Mouse (Mus musculus): Measurements from ENCODE around the gene Lcn8. TPM values are rescaled to one million over a fixed set of nuclear protein-coding genes. Genes with fewer than 3 reads are reported as not detected.

Gene Lcn8
- polyA plus RNA-seq (2014; fragmentation: Illumina TruSeq; extraction: RNeasy Lipid Tissue Mini Kit (QIAGEN cat#74804); ENCODE audit: low read depth, low replicate concordance), result not detected

DNA sequence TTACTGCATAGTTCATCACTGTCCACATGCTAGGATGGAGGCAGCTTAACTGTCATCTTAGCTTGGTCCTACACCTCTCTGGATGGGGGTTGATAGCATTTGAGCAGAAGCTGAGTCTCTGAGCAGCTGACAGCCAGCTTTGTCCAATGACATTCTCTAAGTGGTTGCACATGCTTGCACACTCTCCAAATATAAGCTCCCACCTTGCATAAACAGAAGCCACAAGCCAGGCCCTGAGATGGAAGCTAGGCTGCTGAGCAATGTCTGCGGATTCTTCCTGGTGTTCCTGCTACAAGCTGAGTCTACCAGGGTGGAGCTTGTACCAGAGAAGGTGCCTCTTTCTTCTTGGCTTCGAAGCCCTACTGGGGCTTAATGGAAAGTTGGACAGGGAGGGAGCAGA lies at the start of gene Lcn8:
TSS of gene Lcn8 (plus strand) at position 219 of the 400 bp plus-strand sequence.

DNA sequence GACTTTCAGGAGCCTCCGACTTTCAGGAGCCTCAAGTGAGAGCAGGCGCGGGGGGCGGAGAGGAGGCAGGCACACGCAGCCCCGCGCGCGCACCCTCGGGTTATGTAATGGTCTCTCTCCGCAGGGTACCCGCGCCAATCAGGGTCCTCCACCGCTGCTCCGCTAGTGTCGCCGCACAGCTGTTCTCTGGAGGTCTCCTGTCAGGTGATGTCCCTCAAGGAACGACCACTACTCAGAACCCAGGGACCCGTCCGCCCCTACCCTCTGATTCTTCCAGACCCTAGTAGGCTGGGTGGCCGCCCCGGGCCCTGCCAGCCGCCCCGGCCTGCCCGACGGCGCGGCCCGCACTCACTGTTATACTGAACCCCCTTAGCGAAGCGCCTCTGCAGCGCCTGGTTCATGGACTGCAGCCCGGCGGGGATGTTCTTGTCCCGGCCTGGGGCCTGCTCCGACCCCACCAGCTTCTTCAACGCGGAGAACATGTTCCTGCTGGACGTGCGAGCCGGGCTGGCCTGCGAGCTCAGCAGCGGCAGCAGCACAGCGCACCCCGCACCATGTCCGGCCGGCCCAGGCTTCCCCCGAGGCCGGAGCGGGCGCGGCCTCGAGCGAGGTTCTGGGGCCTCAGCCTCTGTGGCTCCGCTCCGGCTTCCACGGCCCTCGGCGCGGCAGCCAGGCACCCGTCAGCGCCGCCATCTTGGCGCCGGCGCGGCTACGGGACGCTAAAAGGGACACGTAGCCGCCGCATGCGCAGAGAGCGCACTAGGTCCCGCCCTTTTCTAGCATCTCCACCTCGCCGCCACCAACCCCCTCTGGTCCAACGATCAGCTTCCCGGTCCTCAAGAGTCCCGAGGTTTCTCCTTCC lies 44.9 kb upstream of the Lcn8 start, which contains the start of gene Rabl6:
TSS of gene Rabl6 (minus strand) at position 761 of the 862 bp plus-strand sequence.

DNA sequence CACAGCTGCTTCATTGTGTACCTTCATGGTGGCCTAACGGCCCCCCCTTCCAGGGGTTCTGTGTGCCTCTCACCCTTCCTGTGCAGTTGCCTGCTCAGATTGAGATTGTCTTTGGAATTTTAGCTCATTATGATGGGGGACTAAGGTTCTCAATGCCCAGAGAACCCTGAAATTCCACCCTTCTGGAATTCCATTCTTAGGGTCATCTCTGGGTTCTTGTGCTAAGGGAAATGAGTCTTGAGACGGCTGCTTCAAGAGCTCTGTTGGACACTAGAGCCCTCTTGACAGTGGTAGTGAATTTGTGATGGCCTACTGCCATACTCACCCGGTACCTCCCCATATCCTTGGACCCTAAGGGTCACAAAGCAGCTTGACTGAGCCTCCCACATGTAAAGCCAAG lies 35.3 kb upstream of the Lcn8 start, which contains the start of gene Ccdc183:
TSS of gene Ccdc183 (minus strand) at position 101 of the 400 bp plus-strand sequence.

DNA sequence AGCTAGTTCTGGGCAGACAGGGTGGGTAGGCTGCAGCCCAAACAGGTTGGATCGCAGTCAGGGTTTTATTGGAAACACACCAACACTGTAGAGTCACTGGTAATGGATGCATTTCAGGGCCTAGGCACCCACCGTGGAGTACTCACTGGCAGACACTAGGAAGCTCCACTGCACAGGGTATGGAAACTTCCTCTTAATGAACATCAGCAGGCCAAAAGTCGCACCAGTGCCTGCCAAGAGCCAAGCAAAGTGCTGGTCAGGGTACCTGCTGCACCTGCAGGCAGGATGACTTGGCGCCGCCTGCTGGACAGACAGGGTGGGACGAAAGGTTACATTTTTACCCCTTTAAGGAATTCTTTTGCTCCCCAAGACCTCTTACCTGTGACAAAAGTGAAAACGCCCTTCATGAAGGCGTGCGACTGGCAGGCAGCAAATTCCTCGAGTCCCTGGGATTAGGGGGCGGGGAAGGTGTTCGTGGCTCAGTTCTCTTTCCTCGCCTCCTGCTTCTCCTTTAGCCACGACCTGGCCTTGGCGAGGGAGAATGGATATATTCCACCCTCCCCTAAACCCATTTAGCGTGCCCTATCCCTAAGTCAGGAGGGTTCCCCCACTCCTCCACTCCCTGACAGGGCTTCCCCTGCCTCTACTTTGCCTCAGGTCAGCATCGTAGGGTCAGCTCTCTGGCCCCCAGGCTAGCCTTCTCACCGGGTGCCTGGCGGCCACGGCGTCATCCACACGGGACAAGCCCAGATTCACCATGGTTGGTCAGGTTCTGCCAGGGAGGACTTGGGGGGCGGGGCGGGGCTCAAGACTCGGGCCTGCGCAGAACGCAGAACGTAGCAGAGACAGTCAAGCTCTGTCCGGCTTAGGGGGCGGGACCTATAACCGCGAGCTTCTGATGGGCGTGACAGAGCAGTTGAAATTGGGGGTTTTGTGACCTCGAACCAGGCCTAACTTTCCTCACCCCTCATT lies 31.4 kb upstream of the Lcn8 start, which contains the start of gene Tmem141:
TSS of gene Tmem141 (minus strand) at position 777 of the 972 bp plus-strand sequence.

DNA sequence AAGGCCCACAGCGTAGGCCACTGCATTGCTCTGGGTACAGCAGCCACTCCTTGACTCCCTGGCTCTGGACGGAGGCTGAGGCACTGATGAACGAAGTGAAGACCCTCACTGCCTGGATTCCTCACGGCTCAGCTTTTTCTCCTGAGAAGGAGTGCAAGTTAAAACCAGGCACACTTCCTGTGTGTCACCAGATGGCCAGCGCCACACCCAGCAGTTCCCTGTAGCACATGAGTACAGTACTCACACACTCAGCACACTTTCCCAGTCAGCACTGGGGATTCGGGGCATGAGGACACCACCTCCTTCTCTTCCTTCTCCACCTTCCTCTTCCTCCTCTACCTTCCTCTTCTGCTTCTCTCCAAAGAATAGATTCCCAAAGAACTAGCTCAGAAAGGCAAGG lies 25.1 kb upstream of the Lcn8 start, which contains the start of gene Fcna:
TSS of gene Fcna (minus strand) at position 220 of the 400 bp plus-strand sequence.

DNA sequence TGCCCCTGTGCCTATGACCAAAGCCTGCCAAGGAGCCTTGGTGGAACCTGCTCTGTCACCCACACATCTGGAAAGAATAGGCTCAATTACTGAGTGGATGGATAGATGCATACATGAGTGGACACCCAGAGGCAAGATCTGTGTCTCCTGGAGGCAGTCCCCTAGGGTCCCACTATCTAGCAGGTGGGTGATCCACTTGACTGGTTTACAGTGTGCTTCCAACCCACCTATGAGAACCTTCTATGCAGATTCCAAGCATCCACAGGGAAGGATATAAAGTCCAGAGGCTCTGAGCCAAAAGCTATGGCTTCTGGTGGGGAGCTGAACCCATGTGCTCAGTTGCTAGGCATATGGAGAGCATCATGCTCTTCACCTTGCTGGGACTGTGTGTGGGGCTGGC lies 4.7 kb downstream of the Lcn8 start, which contains the start of gene Lcn5:
TSS of gene Lcn5 (plus strand) at position 301 of the 400 bp plus-strand sequence.

DNA sequence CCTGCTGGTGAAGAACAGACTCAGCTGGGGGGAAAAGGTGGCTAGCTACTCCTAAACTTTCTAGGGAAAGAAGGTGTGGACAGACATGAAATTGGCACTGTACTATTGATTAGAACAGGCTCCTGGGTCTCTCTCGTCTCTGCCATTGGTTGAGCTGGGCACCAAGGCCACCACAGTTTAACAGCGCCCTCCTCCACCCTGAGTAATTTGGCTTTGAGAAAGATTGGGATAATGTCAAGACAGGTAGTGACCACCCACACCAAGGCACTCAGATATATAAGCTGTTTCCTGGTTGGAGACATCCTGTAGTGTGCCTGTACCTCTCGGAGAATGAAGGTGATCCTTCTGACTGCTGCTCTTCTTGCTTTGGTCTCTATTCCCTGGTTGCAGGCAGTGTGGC lies 23.6 kb downstream of the Lcn8 start, which contains the start of gene Lcn6:
TSS of gene Lcn6 (plus strand) at position 301 of the 400 bp plus-strand sequence.

DNA sequence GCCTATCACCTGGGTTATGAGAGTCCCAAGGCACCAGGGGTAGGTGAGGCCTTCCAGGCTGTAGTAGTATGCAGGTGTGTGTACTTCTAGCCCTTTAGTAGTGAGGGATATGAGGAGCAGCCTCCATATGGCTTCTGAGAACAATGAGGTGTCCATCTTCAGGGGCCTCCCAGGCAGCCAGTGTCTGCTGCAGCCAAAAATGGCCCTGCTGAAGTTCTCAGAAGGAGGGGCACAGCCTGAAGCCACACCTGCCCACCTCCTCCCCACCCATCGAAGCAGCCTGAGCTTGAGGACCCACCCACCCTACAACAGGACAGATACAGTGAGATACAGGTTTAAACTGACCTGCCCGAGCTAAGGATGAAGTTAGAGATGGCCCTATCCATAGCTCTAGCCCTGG lies 29.5 kb downstream of the Lcn8 start, which contains the start of gene Lcn10:
TSS of gene Lcn10 (plus strand) at position 301 of the 400 bp plus-strand sequence.

DNA sequence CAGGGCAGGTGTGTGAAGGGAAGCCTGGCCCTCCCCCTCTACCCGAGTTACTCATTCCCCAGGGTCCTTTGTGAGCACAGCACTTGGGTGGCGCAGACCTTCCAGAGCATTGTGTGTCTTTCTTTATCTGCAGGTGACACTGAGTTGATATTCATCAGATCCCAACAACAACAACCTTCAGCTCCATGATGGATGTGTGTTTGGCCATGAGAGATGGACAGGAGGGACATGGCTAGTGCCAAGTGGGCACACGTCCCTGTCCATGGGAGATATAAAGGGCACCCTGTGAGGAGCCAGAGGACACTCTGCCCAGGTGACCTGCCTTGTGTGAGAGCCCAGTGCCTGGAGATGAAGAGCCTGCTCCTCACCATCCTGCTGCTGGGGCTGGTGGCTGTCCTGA lies 46.8 kb downstream of the Lcn8 start, which contains the start of gene Obp2a:
TSS of gene Obp2a (plus strand) at position 301 of the 400 bp plus-strand sequence.

Other genes with a start within 250 kb of the Lcn8 start
- gene Fut7, start 229.9 kb upstream of the Lcn8 start, polyA plus RNA-seq (2014; fragmentation: Illumina TruSeq; extraction: RNeasy Lipid Tissue Mini Kit (QIAGEN cat#74804); ENCODE audit: low read depth, low replicate concordance), result not detected
- gene Abca2, start 224.4 kb upstream of the Lcn8 start, polyA plus RNA-seq (2014; fragmentation: Illumina TruSeq; extraction: RNeasy Lipid Tissue Mini Kit (QIAGEN cat#74804); ENCODE audit: low read depth, low replicate concordance), result 0.34 TPM
- gene Clic3, start 196.3 kb upstream of the Lcn8 start, polyA plus RNA-seq (2014; fragmentation: Illumina TruSeq; extraction: RNeasy Lipid Tissue Mini Kit (QIAGEN cat#74804); ENCODE audit: low read depth, low replicate concordance), result not detected
- 2.9 TPM for gene Paxx, start 192.0 kb upstream of the Lcn8 start, polyA plus RNA-seq (2014; fragmentation: Illumina TruSeq; extraction: RNeasy Lipid Tissue Mini Kit (QIAGEN cat#74804); ENCODE audit: low read depth, low replicate concordance)
- gene Ptgds, start 183.1 kb upstream of the Lcn8 start, polyA plus RNA-seq (2014; fragmentation: Illumina TruSeq; extraction: RNeasy Lipid Tissue Mini Kit (QIAGEN cat#74804); ENCODE audit: low read depth, low replicate concordance), result 27.8 TPM
- gene Lcn12, start 159.2 kb upstream of the Lcn8 start, polyA plus RNA-seq (2014; fragmentation: Illumina TruSeq; extraction: RNeasy Lipid Tissue Mini Kit (QIAGEN cat#74804); ENCODE audit: low read depth, low replicate concordance), result not detected
- gene Fbxw5, start 152.4 kb upstream of the Lcn8 start, polyA plus RNA-seq (2014; fragmentation: Illumina TruSeq; extraction: RNeasy Lipid Tissue Mini Kit (QIAGEN cat#74804); ENCODE audit: low read depth, low replicate concordance), result 6.6 TPM
- gene C8g, start 151.4 kb upstream of the Lcn8 start, polyA plus RNA-seq (2014; fragmentation: Illumina TruSeq; extraction: RNeasy Lipid Tissue Mini Kit (QIAGEN cat#74804); ENCODE audit: low read depth, low replicate concordance), result 7.9 TPM
- 1.1 TPM for gene Traf2, start 106.2 kb upstream of the Lcn8 start, polyA plus RNA-seq (2014; fragmentation: Illumina TruSeq; extraction: RNeasy Lipid Tissue Mini Kit (QIAGEN cat#74804); ENCODE audit: low read depth, low replicate concordance)
- gene Edf1, start 95.3 kb upstream of the Lcn8 start, polyA plus RNA-seq (2014; fragmentation: Illumina TruSeq; extraction: RNeasy Lipid Tissue Mini Kit (QIAGEN cat#74804); ENCODE audit: low read depth, low replicate concordance), result 3.7 TPM
- gene Mamdc4, start 78.3 kb upstream of the Lcn8 start, polyA plus RNA-seq (2014; fragmentation: Illumina TruSeq; extraction: RNeasy Lipid Tissue Mini Kit (QIAGEN cat#74804); ENCODE audit: low read depth, low replicate concordance), result 1.2 TPM
- gene Phpt1, start 77.9 kb upstream of the Lcn8 start, polyA plus RNA-seq (2014; fragmentation: Illumina TruSeq; extraction: RNeasy Lipid Tissue Mini Kit (QIAGEN cat#74804); ENCODE audit: low read depth, low replicate concordance), result 3.4 TPM
- gene Ajm1, start 71.4 kb upstream of the Lcn8 start, polyA plus RNA-seq (2014; fragmentation: Illumina TruSeq; extraction: RNeasy Lipid Tissue Mini Kit (QIAGEN cat#74804); ENCODE audit: low read depth, low replicate concordance), result not detected
- gene Rabl6, start 44.6 kb upstream of the Lcn8 start, polyA plus RNA-seq (2014; fragmentation: Illumina TruSeq; extraction: RNeasy Lipid Tissue Mini Kit (QIAGEN cat#74804); ENCODE audit: low read depth, low replicate concordance), result 25.0 TPM
- gene Ccdc183, start 35.4 kb upstream of the Lcn8 start, polyA plus RNA-seq (2014; fragmentation: Illumina TruSeq; extraction: RNeasy Lipid Tissue Mini Kit (QIAGEN cat#74804); ENCODE audit: low read depth, low replicate concordance), result 88.5 TPM
- 2.3 TPM for gene Tmem141, start 31.1 kb upstream of the Lcn8 start, polyA plus RNA-seq (2014; fragmentation: Illumina TruSeq; extraction: RNeasy Lipid Tissue Mini Kit (QIAGEN cat#74804); ENCODE audit: low read depth, low replicate concordance)
- not detected for gene Fcna, start 25.1 kb upstream of the Lcn8 start, polyA plus RNA-seq (2014; fragmentation: Illumina TruSeq; extraction: RNeasy Lipid Tissue Mini Kit (QIAGEN cat#74804); ENCODE audit: low read depth, low replicate concordance)
- gene Lcn5, start 4.8 kb downstream of the Lcn8 start, polyA plus RNA-seq (2014; fragmentation: Illumina TruSeq; extraction: RNeasy Lipid Tissue Mini Kit (QIAGEN cat#74804); ENCODE audit: low read depth, low replicate concordance), result not detected
- gene Lcn6, start 23.7 kb downstream of the Lcn8 start, polyA plus RNA-seq (2014; fragmentation: Illumina TruSeq; extraction: RNeasy Lipid Tissue Mini Kit (QIAGEN cat#74804); ENCODE audit: low read depth, low replicate concordance), result not detected
- gene Lcn10, start 29.6 kb downstream of the Lcn8 start, polyA plus RNA-seq (2014; fragmentation: Illumina TruSeq; extraction: RNeasy Lipid Tissue Mini Kit (QIAGEN cat#74804); ENCODE audit: low read depth, low replicate concordance), result not detected
- not detected for gene Obp2a, start 46.9 kb downstream of the Lcn8 start, polyA plus RNA-seq (2014; fragmentation: Illumina TruSeq; extraction: RNeasy Lipid Tissue Mini Kit (QIAGEN cat#74804); ENCODE audit: low read depth, low replicate concordance)
- 1.2 TPM for gene Bmyc, start 53.6 kb downstream of the Lcn8 start, polyA plus RNA-seq (2014; fragmentation: Illumina TruSeq; extraction: RNeasy Lipid Tissue Mini Kit (QIAGEN cat#74804); ENCODE audit: low read depth, low replicate concordance)
- gene Obp2b, start 83.9 kb downstream of the Lcn8 start, polyA plus RNA-seq (2014; fragmentation: Illumina TruSeq; extraction: RNeasy Lipid Tissue Mini Kit (QIAGEN cat#74804); ENCODE audit: low read depth, low replicate concordance), result not detected
- gene Lcn3, start 112.4 kb downstream of the Lcn8 start, polyA plus RNA-seq (2014; fragmentation: Illumina TruSeq; extraction: RNeasy Lipid Tissue Mini Kit (QIAGEN cat#74804); ENCODE audit: low read depth, low replicate concordance), result not detected
- not detected for gene Lcn11, start 123.9 kb downstream of the Lcn8 start, polyA plus RNA-seq (2014; fragmentation: Illumina TruSeq; extraction: RNeasy Lipid Tissue Mini Kit (QIAGEN cat#74804); ENCODE audit: low read depth, low replicate concordance)
- 3.1 TPM for gene Gm13539, start 129.1 kb downstream of the Lcn8 start, polyA plus RNA-seq (2014; fragmentation: Illumina TruSeq; extraction: RNeasy Lipid Tissue Mini Kit (QIAGEN cat#74804); ENCODE audit: low read depth, low replicate concordance)
- 58.7 TPM for gene Glt6d1, start 162.7 kb downstream of the Lcn8 start, polyA plus RNA-seq (2014; fragmentation: Illumina TruSeq; extraction: RNeasy Lipid Tissue Mini Kit (QIAGEN cat#74804); ENCODE audit: low read depth, low replicate concordance)
- gene Lcn9, start 170.0 kb downstream of the Lcn8 start, polyA plus RNA-seq (2014; fragmentation: Illumina TruSeq; extraction: RNeasy Lipid Tissue Mini Kit (QIAGEN cat#74804); ENCODE audit: low read depth, low replicate concordance), result not detected
- gene Sohlh1, start 194.1 kb downstream of the Lcn8 start, polyA plus RNA-seq (2014; fragmentation: Illumina TruSeq; extraction: RNeasy Lipid Tissue Mini Kit (QIAGEN cat#74804); ENCODE audit: low read depth, low replicate concordance), result not detected
- 0.46 TPM for gene Kcnt1, start 210.6 kb downstream of the Lcn8 start, polyA plus RNA-seq (2014; fragmentation: Illumina TruSeq; extraction: RNeasy Lipid Tissue Mini Kit (QIAGEN cat#74804); ENCODE audit: low read depth, low replicate concordance)

Measured in testis, adult 10 weeks (tissue).